ENCODE assay signal across 8 mouse cellular contexts in the genomic region with DNA sequence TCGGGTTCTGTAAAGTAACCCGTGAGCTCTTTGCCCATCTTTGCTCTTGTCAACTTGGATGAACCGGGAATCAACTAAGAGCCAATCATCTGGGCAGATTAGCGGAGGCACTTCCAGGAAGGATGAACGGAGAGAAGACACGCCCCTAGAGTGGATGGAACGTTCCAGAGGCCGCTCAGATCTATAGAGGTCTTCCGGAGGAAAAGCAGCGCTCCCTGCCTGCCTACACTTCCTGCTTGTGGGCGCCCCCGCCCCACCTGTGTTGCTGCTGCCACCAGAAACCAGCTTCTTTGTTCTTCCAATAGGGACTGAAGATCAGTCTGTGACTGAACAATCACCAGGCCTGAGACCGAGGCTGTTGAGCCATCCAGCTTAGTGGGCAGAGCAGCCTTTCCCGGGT.
DNase-seq lines count a peak whose midpoint lies in the region; ATAC-seq and TF ChIP-seq lines count a peak whose summit lies in the region.

No protein-coding gene starts in this region.

- peaks cover 0 to 6% of the 10 kb centered on the region in 2 experiments; a peak in 1 of 4 replicates for H3K4me1 ChIP-seq in ES-E14 (ENCODE audit: control insufficient read depth in 2 of 2, insufficient read depth in 2 of 2, low read length in 2 of 2, poor library complexity in 1 of 2)
- no peaks in the 10 kb centered on the region for H3K4me1 ChIP-seq in hindbrain, embryonic 12.5 days
- H3K4me1 ChIP-seq in midbrain, embryonic 13.5 days (replicated peaks): no peaks in the 10 kb centered on the region

- in situ Hi-C loops in ES-E14 (cut with MboI; ENCODE audit: low sequenced_read_pairs in 2 of 2, unreplicated experiment in 2 of 2): no loop called here

- intact Hi-C loops in left cerebral cortex, postnatal 4 days (cut with DNase I): no loop called here

- H3K27ac ChIP-seq in ES-E14 (ENCODE audit: insufficient read depth, low read depth, low read length, poor library complexity, severe bottlenecking): no peak overlapping the region
- no peak overlapping the region for H3K27ac ChIP-seq in hindbrain, embryonic 12.5 days
- no peak overlapping the region for H3K27ac ChIP-seq in midbrain, embryonic 13.5 days

- 0 out of 2 replicates have a peak overlapping the region, but pooled peaks have one; percentile 9 for H3K9ac ChIP-seq in ES-E14 (ENCODE audit: insufficient read depth, low read depth, low read length, poor library complexity, severe bottlenecking)
- H3K9ac ChIP-seq in hindbrain, embryonic 12.5 days: no peak overlapping the region
- H3K9ac ChIP-seq in midbrain, embryonic 13.5 days (replicated peaks): no peak overlapping the region

- peak overlapping the region in 1 of 2 experiments; percentile 30; a peak in 2 of 4 replicates for H3K4me3 ChIP-seq in ES-E14 (ENCODE audit: insufficient read depth in 1 of 2, low read depth in 1 of 2, low read length in 2 of 2, poor library complexity in 1 of 2, severe bottlenecking in 1 of 2)
- H3K4me3 ChIP-seq in hindbrain, embryonic 12.5 days: no peak overlapping the region
- H3K4me3 ChIP-seq in midbrain, embryonic 13.5 days (replicated peaks): no peak overlapping the region

- H3K36me3 ChIP-seq in ES-E14 (ENCODE audit: control insufficient read depth, insufficient read depth, low read length, poor library complexity, severe bottlenecking): no peaks in the 10 kb centered on the region
- H3K36me3 ChIP-seq in hindbrain, embryonic 12.5 days: no peaks in the 10 kb centered on the region
- no peaks in the 10 kb centered on the region for H3K36me3 ChIP-seq in midbrain, embryonic 13.5 days

- H3K27me3 ChIP-seq in hindbrain, embryonic 12.5 days: no peaks in the 10 kb centered on the region
- H3K27me3 ChIP-seq in midbrain, embryonic 13.5 days: no peaks in the 10 kb centered on the region

- DNase-seq in CD4-positive, CD25-positive, alpha-beta regulatory T cell, adult 2 months (ENCODE audit: low read depth, low spot score): peak; percentile 57
- DNase-seq in ES-E14 (ENCODE audit: low read depth, low spot score): peak; percentile 42
- no peak for DNase-seq in left cerebral cortex, postnatal 4 days
- DNase-seq in c-Kit-positive CD71-positive TER-119-positive erythroid progenitor cells, embryonic 14.5 days (ENCODE audit: low spot score): no peak

- ATAC-seq in hindbrain, embryonic 12.5 days (ENCODE audit: low FRiP score): peak; percentile 43; the same call in 1 of the 2 replicates
- peak; percentile 72; the same call in 1 of the 2 replicates for ATAC-seq in midbrain, embryonic 13.5 days
- ATAC-seq in granulocyte monocyte progenitor cell, adult 5-6 weeks (replicated peaks; ENCODE audit: poor library complexity, severe bottlenecking): no peak
- no peak for ATAC-seq in cerebellum, adult (ENCODE audit: insufficient number of reproducible peaks, low FRiP score, low TSS enrichment)

- 50% methylated on average over 14 of the region's 14 CpGs for WGBS in hindbrain, embryonic 12.5 days
- 54% methylated on average over 14 of the region's 14 CpGs for WGBS in midbrain, embryonic 13.5 days

- peak overlapping the region; percentile 18 for H3K4me2 ChIP-seq in hindbrain, embryonic 12.5 days (replicated peaks)
- peak overlapping the region; percentile 32 for H3K4me2 ChIP-seq in midbrain, embryonic 13.5 days (replicated peaks)

- no peaks in the 10 kb centered on the region for H3K9me3 ChIP-seq in ES-E14 (ENCODE audit: control insufficient read depth, insufficient read depth, low read depth, low read length)
- no peaks in the 10 kb centered on the region for H3K9me3 ChIP-seq in hindbrain, embryonic 12.5 days (replicated peaks)
- no peaks in the 10 kb centered on the region for H3K9me3 ChIP-seq in midbrain, embryonic 13.5 days

TF ChIP-seq in ES-E14, 5 proteins besides CTCF, POLR2A, EP300 and RAD21:
- TF ChIP-seq CHD2 (IDR thresholded peaks at IDR 0.05; ENCODE audit: low read depth, low read length): no peak
- TF ChIP-seq MAFK (IDR thresholded peaks at IDR 0.05; ENCODE audit: insufficient read depth, low read depth, low read length): no peak
- TF ChIP-seq ZC3H11A (IDR thresholded peaks at IDR 0.05; ENCODE audit: borderline replicate concordance, low read depth, low read length): no peak
- no peak for TF ChIP-seq ZNF384 (IDR thresholded peaks at IDR 0.05; ENCODE audit: low read depth, low read length)
TF ChIP-seq in ES-E14: peak in this region for 0.

Comparison
In these comparisons a context has a peak if more than half of its experiments do, and no peak if none do; other contexts are left out.
1. DNase-seq: peak in CD4-positive, CD25-positive, alpha-beta regulatory T cell, adult 2 months (single experiment) and ES-E14 (single experiment); none in left cerebral cortex, postnatal 4 days (single experiment) and c-Kit-positive CD71-positive TER-119-positive erythroid progenitor cells, embryonic 14.5 days (single experiment).
2. ATAC-seq: peak in hindbrain, embryonic 12.5 days (single experiment) and midbrain, embryonic 13.5 days (single experiment); none in granulocyte monocyte progenitor cell, adult 5-6 weeks (single experiment) and cerebellum, adult (single experiment).